Mouse (Mus musculus) CH12.LX (cell line): Measurements from ENCODE around the gene Pax1. TPM values are rescaled to one million over a fixed set of nuclear protein-coding genes. Genes with fewer than 3 reads are reported as not detected.

ENCODE experiments used
- DNase-seq: peaks from one replicate; pipeline ENCODE4 v3.0.0-alpha.2; 2013; ENCODE audit errors: extremely low read depth
- H3K27ac ChIP-seq: 2 replicates; pipeline ENCODE4 v1.5.1; 2012; ENCODE audit warnings: low read depth, mild to moderate bottlenecking, control low read depth, moderate library complexity; ENCODE audit not compliant: insufficient read depth
- H3K27me3 ChIP-seq: replicated peaks from 2 replicates; pipeline ENCODE3; 2012; ENCODE audit warnings: inconsistent platforms
- H3K36me3 ChIP-seq, 2 experiments: replicated peaks in 1 of 2; 2 replicates each; pipeline versions ENCODE3 to v1.6.1; 2012; ENCODE audit warnings: inconsistent platforms in 1 of 2, low read length in 1 of 2, mild to moderate bottlenecking in 1 of 2, mixed read lengths in 1 of 2, moderate library complexity in 1 of 2; ENCODE audit not compliant: control insufficient read depth in 1 of 2, insufficient read depth in 1 of 2
- H3K4me1 ChIP-seq, 2 experiments: 2 replicates each; pipeline ENCODE4 v1.6.1; 2012; ENCODE audit warnings: inconsistent platforms in 1 of 2, moderate library complexity in 1 of 2; ENCODE audit not compliant: insufficient read depth in 2 of 2, control insufficient read depth in 1 of 2
- H3K4me2 ChIP-seq: 2 replicates; pipeline ENCODE4 v1.6.1; 2012; ENCODE audit warnings: low read depth, mild to moderate bottlenecking, control low read depth; ENCODE audit not compliant: poor library complexity, insufficient read depth, severe bottlenecking
- H3K4me3 ChIP-seq, 3 experiments: fragments of 150-350 bp in 1 of 3; sonication (generic) in 1 of 3; replicated peaks in 1 of 3; 2 replicates each; pipeline versions ENCODE3 to v1.5.1; 2011 to 2012; ENCODE audit warnings: low read depth in 2 of 3, low read length in 2 of 3, mild to moderate bottlenecking in 2 of 3, moderate library complexity in 2 of 3, control low read depth in 1 of 3, improper control_type of control experiment in 1 of 3, inconsistent platforms in 1 of 3, mixed read lengths in 1 of 3; ENCODE audit not compliant: poor library complexity in 1 of 3
- H3K79me2 ChIP-seq: replicated peaks from 2 replicates; pipeline ENCODE4 v1.6.1; 2012; ENCODE audit warnings: mild to moderate bottlenecking, moderate library complexity; ENCODE audit not compliant: control insufficient read depth, poor library complexity, insufficient read depth, severe bottlenecking; ENCODE audit errors: extremely low read depth
- H3K9ac ChIP-seq: 2 replicates; pipeline ENCODE4 v1.6.1; 2012; ENCODE audit warnings: low read depth, mild to moderate bottlenecking, control low read depth, moderate library complexity; ENCODE audit not compliant: insufficient read depth
- H3K9me3 ChIP-seq: replicated peaks from 2 replicates; pipeline ENCODE3; 2012; ENCODE audit warnings: low read length, inconsistent platforms, mixed read lengths
- CHD2 ChIP-seq: IDR thresholded peaks from 2 replicates; pipeline ENCODE4 v1.6.1; 2011; ENCODE audit warnings: low read length, improper control_type of control experiment
- GABPA ChIP-seq: IDR thresholded peaks from 2 replicates; pipeline ENCODE4 v1.6.1; 2012; ENCODE audit warnings: low read depth, low read length, improper control_type of control experiment, inconsistent platforms; ENCODE audit not compliant: insufficient replicate concordance
- MAFK ChIP-seq: IDR thresholded peaks from 2 replicates; pipeline ENCODE4 v1.6.1; 2011; ENCODE audit warnings: low read length, improper control_type of control experiment; ENCODE audit not compliant: insufficient replicate concordance
- MXI1 ChIP-seq: IDR thresholded peaks from 2 replicates; pipeline ENCODE4 v1.6.1; 2011; ENCODE audit warnings: mild to moderate bottlenecking, low read depth, low read length, improper control_type of control experiment
- MYC ChIP-seq: IDR thresholded peaks from 2 replicates; pipeline ENCODE4 v1.6.1; 2011; ENCODE audit warnings: low read depth, mild to moderate bottlenecking, improper control_type of control experiment, low read length
- NRF1 ChIP-seq: IDR thresholded peaks from 2 replicates; pipeline ENCODE4 v1.6.1; 2014; ENCODE audit warnings: low read depth, mild to moderate bottlenecking, inconsistent platforms, low read length, improper control_type of control experiment, moderate library complexity
- PAX5 ChIP-seq: IDR thresholded peaks from 2 replicates; pipeline ENCODE4 v1.6.1; 2012; ENCODE audit warnings: low read length, inconsistent platforms, mixed read lengths
- POLR2A ChIP-seq: IDR thresholded peaks from 2 replicates; pipeline ENCODE4 v1.6.1; 2011; ENCODE audit warnings: low read depth, mild to moderate bottlenecking, improper control_type of control experiment, low read length
- POLR2AphosphoS2 ChIP-seq: IDR thresholded peaks from 2 replicates; pipeline ENCODE4 v1.6.1; 2011; ENCODE audit warnings: low read depth, low read length, improper control_type of control experiment
- RAD21 ChIP-seq: IDR thresholded peaks from 2 replicates; pipeline ENCODE4 v1.6.1; 2011; ENCODE audit warnings: low read depth, mild to moderate bottlenecking, low read length, improper control_type of control experiment, moderate library complexity
- SIN3A ChIP-seq: IDR thresholded peaks from 2 replicates; pipeline ENCODE4 v1.6.1; 2012; ENCODE audit warnings: low read length, improper control_type of control experiment, inconsistent platforms
- SMC3 ChIP-seq: IDR thresholded peaks from 2 replicates; pipeline ENCODE4 v1.6.1; 2011; ENCODE audit warnings: low read depth, low read length, improper control_type of control experiment
- TBP ChIP-seq: conservative IDR thresholded peaks from 2 replicates; pipeline ENCODE4 v1.6.1; 2011; ENCODE audit warnings: low read depth, low read length, improper control_type of control experiment
- TCF12 ChIP-seq: IDR thresholded peaks from 2 replicates; pipeline ENCODE4 v1.6.1; 2014; ENCODE audit warnings: low read depth, mild to moderate bottlenecking, inconsistent platforms, low read length, improper control_type of control experiment
- UBTF ChIP-seq: IDR thresholded peaks from 2 replicates; pipeline ENCODE4 v1.6.1; 2012; ENCODE audit warnings: low read depth, mild to moderate bottlenecking, inconsistent platforms, low read length, improper control_type of control experiment, moderate library complexity
- USF1 ChIP-seq: IDR thresholded peaks from 2 replicates; pipeline ENCODE4 v1.6.1; 2014; ENCODE audit warnings: low read depth, mild to moderate bottlenecking, inconsistent platforms, low read length, improper control_type of control experiment
- USF2 ChIP-seq: conservative IDR thresholded peaks from 2 replicates; pipeline ENCODE4 v1.6.1; 2011; ENCODE audit warnings: low read depth, low read length, improper control_type of control experiment
- ZMIZ1 ChIP-seq: IDR thresholded peaks from 2 replicates; pipeline ENCODE4 v1.6.1; 2012; ENCODE audit warnings: low read depth, mild to moderate bottlenecking, inconsistent platforms, low read length, improper control_type of control experiment
- ZNF384 ChIP-seq: IDR thresholded peaks from 2 replicates; pipeline ENCODE4 v1.6.1; 2012; ENCODE audit warnings: low read depth, low read length, improper control_type of control experiment, inconsistent platforms
- dilution Hi-C: fragments of 300-500 bp; cut with MboI; formaldehyde crosslinking; loops from 2 replicates; pipeline ENCODE4 v1.14.3; 2020; ENCODE audit warnings: low sequenced_read_pairs; ENCODE audit not compliant: extremely low pct_unique_long_range_greater_than_20kb, extremely low pct_ligation_motif_present
- in situ Hi-C: fragments of 300-500 bp; cut with MboI; formaldehyde crosslinking; loops from 3 replicates; pipeline ENCODE4 v1.14.3; 2019; ENCODE audit warnings: low sequenced_read_pairs, low pct_ligation_motif_present, low pct_unique_long_range_greater_than_20kb, mixed read lengths
- polyA plus RNA-seq: library from polyadenylated mRNA; unstranded; fragments of >175 nt; gene quantifications from 2 replicates; pipeline ENCODE4 v1.2.1, GENCODE M21; 2012; ENCODE audit warnings: low read depth; ENCODE audit not compliant: insufficient read length
- total RNA-seq, 2 experiments: library from RNA; depleted of rRNA; stranded (reverse); fragments of 300-350 nt in 1 of 2; fragments of >200 nt in 1 of 2; gene quantifications; 2 replicates each; pipeline ENCODE4 v1.2.3; 2012 to 2014

The Pax1 gene
- total and polyA plus RNA-seq, 3 experiments, result not detected

DNA sequence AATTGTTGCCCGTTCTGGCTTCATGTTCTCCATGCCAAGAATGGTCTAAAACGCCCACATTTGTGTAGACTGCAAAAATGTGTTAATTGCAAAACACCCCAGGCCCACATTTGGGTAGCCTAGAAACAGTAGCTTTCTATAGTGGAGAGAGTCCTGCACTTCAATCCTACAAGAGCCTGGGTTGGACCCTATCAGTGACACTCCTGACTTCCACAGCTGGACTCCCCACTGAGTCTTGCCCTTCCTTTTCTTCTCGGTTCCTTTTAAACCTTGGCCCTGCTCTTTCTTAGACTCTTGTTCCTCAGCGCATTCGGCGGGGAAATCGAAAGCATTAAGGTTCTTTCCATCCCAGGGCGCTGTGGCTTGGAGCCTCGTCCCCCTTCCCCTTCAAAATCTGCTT lies 7.8 kb downstream of the Pax1 start:
- H3K27me3 ChIP-seq, result no peaks in the 10 kb centered on the region
- TF ChIP-seq TCF12 (no peak), MYC (no peak), MAFK (no peak), MXI1 (no peak), USF1 (no peak), CHD2 (0 out of 2 replicates have a peak, but pooled peaks have one; percentile 14), POLR2AphosphoS2 (no peak)
- TF ChIP-seq, all 38 proteins: peak for 1
- H3K79me2 ChIP-seq, result no peaks in the 10 kb centered on the region
- H3K9me3 ChIP-seq, result peaks cover 9% of the 10 kb centered on the region
- no peak overlapping the region for H3K4me3 ChIP-seq
- no peak for DNase-seq
- H3K27ac ChIP-seq, result no peak overlapping the region
- no peak overlapping the region for H3K9ac ChIP-seq
- H3K4me2 ChIP-seq, result peak overlapping the region; percentile 88
- in situ Hi-C loops, result no loop called here
- dilution Hi-C loops, result no loop called here
- peaks cover 2 to 16% of the 10 kb centered on the region in 2 experiments; a peak in 2 of 4 replicates for H3K4me1 ChIP-seq
- H3K36me3 ChIP-seq, result no peaks in the 10 kb centered on the region

DNA sequence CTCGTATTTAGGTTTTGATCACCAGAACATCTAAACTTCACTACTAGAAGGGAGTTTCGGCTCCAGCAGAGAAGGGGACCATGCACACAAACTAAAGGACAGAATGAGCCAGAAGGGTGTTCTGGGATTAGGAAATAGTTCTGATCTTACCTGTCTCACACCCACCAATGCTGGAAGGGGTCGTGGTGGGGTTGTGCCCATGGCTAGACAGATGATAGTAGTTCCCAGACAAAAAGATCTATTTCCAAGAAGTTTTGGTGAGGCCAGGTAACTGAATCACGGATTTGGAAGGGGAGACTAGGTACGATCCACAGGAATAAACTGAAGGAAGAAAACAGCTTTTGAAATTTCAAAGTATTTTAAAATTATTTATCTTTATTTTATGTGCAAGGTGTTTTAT lies 8.4 kb downstream of the Pax1 start:
- Histone ChIP-seq H3K79me2 (no peaks in the 10 kb centered on the region), H3K9me3 (peaks cover 9% of the 10 kb centered on the region), H3K4me3 (peak overlapping the region in 1 of 3 experiments; percentile 26), H3K27ac (no peak overlapping the region), H3K36me3 (no peaks in the 10 kb centered on the region), H3K9ac (no peak overlapping the region), H3K4me2 (peak overlapping the region; percentile 88), H3K27me3 (no peaks in the 10 kb centered on the region), H3K4me1 (peaks cover 2 to 16% of the 10 kb centered on the region in 2 experiments; a peak in 2 of 4 replicates)
- in situ Hi-C loops (no loop called here), dilution Hi-C loops (no loop called here)
- TF ChIP-seq ZNF384 (no peak), USF2 (no peak), SMC3 (no peak), UBTF (no peak), NRF1 (no peak), ZMIZ1 (no peak), SIN3A (no peak), CHD2 (no peak), PAX5 (no peak), RAD21 (no peak), TBP (no peak), POLR2AphosphoS2 (no peak), POLR2A (no peak), GABPA (no peak)
- no peak for DNase-seq
